Mouse (Mus musculus) embryonic facial prominence, embryonic 12.5 days (tissue): ENCODE data around the gene Pbx2. TPM values are rescaled to one million over a fixed set of nuclear protein-coding genes. Genes with fewer than 3 reads are reported as not detected.

Experiments
- ATAC-seq: fragments of 200-750 bp; cut with Nextera tagmentation; 2 replicates; pipeline ENCODE4 v1.8.0; 2017; ENCODE audit not compliant: insufficient number of reproducible peaks, insufficient read depth, low FRiP score, low TSS enrichment
- H3K27ac ChIP-seq: fragments of 300-500 bp; sonication (generic); 2 replicates; pipeline ENCODE4 v1.5.1; 2016; ENCODE audit warnings: mild to moderate bottlenecking
- H3K27me3 ChIP-seq: fragments of 300-500 bp; sonication (generic); 2 replicates; pipeline ENCODE4 v1.6.1; 2016; ENCODE audit warnings: mild to moderate bottlenecking, moderate library complexity
- H3K36me3 ChIP-seq: fragments of 300-500 bp; sonication (generic); 2 replicates; pipeline ENCODE4 v1.6.1; 2016; ENCODE audit warnings: mild to moderate bottlenecking
- H3K4me1 ChIP-seq: fragments of 300-500 bp; sonication (generic); 2 replicates; pipeline ENCODE4 v1.6.1; 2016
- H3K4me2 ChIP-seq: fragments of 300-500 bp; sonication (generic); replicated peaks from 2 replicates; pipeline ENCODE4 v1.6.1; 2016; ENCODE audit warnings: mild to moderate bottlenecking, moderate library complexity
- H3K4me3 ChIP-seq: fragments of 300-500 bp; sonication (generic); 2 replicates; pipeline ENCODE4 v1.5.1; 2016; ENCODE audit warnings: mild to moderate bottlenecking
- H3K9ac ChIP-seq: fragments of 300-500 bp; sonication (generic); 2 replicates; pipeline ENCODE4 v1.6.1; 2016; ENCODE audit warnings: mild to moderate bottlenecking, moderate library complexity
- H3K9me3 ChIP-seq: fragments of 300-500 bp; sonication (generic); 2 replicates; pipeline ENCODE4 v1.6.1; 2016; ENCODE audit warnings: mild to moderate bottlenecking, moderate library complexity
- WGBS: fragments of 180-500 bp; shearing (Covaris S2); methylation state at CpG from one replicate; pipeline ENCODE4 v1.1.7; 2016; 5-methylcytosine and 5-hydroxymethylcytosine counted together
- polyA plus RNA-seq: library from polyadenylated mRNA; unstranded; fragments of >200 nt; fragmentation: Nextera tagmentation; extraction: Ambion mirVana; gene quantifications from 2 replicates; pipeline ENCODE4 v1.2.1, GENCODE M21; 2016

Gene Pbx2
- polyA plus RNA-seq, 1 experiment from 2014 or later, result 28.0 TPM

GRCm38 (mm10) chr17:34624981-34625380 is 33.9 kb downstream of the Pbx2 start:
- Histone ChIP-seq H3K4me1 (peaks cover 28% of the 10 kb centered on the region), H3K9ac (no peak overlapping the region), H3K4me2 (no peak overlapping the region), H3K9me3 (no peaks in the 10 kb centered on the region), H3K27me3 (peaks cover 7% of the 10 kb centered on the region), H3K36me3 (peaks cover 28% of the 10 kb centered on the region), H3K27ac (no peak overlapping the region), H3K4me3 (no peak overlapping the region)
- WGBS, result 94% methylated on average over 3 of the region's 3 CpGs
- ATAC-seq, result no peak

GRCm38 (mm10) chr17:34626062-34626772 is 35.2 kb downstream of the Pbx2 start:
- no peaks in the 10 kb centered on the region for H3K9me3 ChIP-seq

GRCm38 (mm10) chr17:34626773-34627092 is 35.7 kb downstream of the Pbx2 start:
- Histone ChIP-seq H3K9me3 (no peaks in the 10 kb centered on the region), H3K27ac (peak overlapping the region; percentile 89), H3K4me2 (peak overlapping the region; percentile 78), H3K27me3 (peaks cover 24% of the 10 kb centered on the region), H3K4me1 (peaks cover 44% of the 10 kb centered on the region), H3K36me3 (peaks cover 23% of the 10 kb centered on the region), H3K9ac (peak overlapping the region; percentile 60), H3K4me3 (peak overlapping the region; percentile 68)
- peak; percentile 8 for ATAC-seq
- under 1% methylated on average over 18 of the region's 18 CpGs for WGBS

More at GRCm38 (mm10) chr17:34626062-34626772, 35.2 kb downstream of the Pbx2 start:
- 50% methylated on average over 16 of the region's 16 CpGs for WGBS
- Histone ChIP-seq H3K27ac (peak overlapping the region; percentile 89; the same call in 1 of the 2 replicates), H3K4me3 (peak overlapping the region; percentile 68), H3K36me3 (peaks cover 23% of the 10 kb centered on the region), H3K4me2 (peak overlapping the region; percentile 78), H3K4me1 (peaks cover 40% of the 10 kb centered on the region), H3K9ac (peak overlapping the region; percentile 60), H3K27me3 (peaks cover 19% of the 10 kb centered on the region)
- no peak for ATAC-seq

GRCm38 (mm10) chr17:34627093-34627942 is 36.3 kb downstream of the Pbx2 start:
- under 1% methylated on average over 45 of the region's 45 CpGs for WGBS
- H3K4me2 ChIP-seq, result peak overlapping the region; percentile 78
- peaks cover 19% of the 10 kb centered on the region for H3K36me3 ChIP-seq
- H3K27me3 ChIP-seq, result peaks cover 30% of the 10 kb centered on the region
- H3K9me3 ChIP-seq, result no peaks in the 10 kb centered on the region
- H3K27ac ChIP-seq, result peak overlapping the region; percentile 89
- ATAC-seq, result peak; percentile 70
- peak overlapping the region; percentile 60 for H3K9ac ChIP-seq
- peak overlapping the region; percentile 68 for H3K4me3 ChIP-seq
- peaks cover 46% of the 10 kb centered on the region for H3K4me1 ChIP-seq

GRCm38 (mm10) chr17:34627943-34628643 is 37.0 kb downstream of the Pbx2 start, which contains the start of gene Ppt2:
Gene Ppt2 (minus strand): TSS chr17:34628510.
- peaks cover 46% of the 10 kb centered on the region for H3K4me1 ChIP-seq
- H3K27ac ChIP-seq, result peak within 1 kb of the TSS; percentile 89
- peaks cover 38% of the 10 kb centered on the region for H3K27me3 ChIP-seq
- peaks cover 11% of the 10 kb centered on the region for H3K36me3 ChIP-seq
- peak within 1 kb of the TSS; percentile 78 for H3K4me2 ChIP-seq
- 4% methylated on average over 29 of the region's 29 CpGs for WGBS
- ATAC-seq, result no peak
- H3K9ac ChIP-seq, result peak within 1 kb of the TSS; percentile 60
- peak within 1 kb of the TSS; percentile 68 for H3K4me3 ChIP-seq
- H3K9me3 ChIP-seq, result no peaks in the 10 kb centered on the region

- Histone ChIP-seq H3K4me1 (peaks cover 46% of the 10 kb centered on the region), H3K27me3 (peaks cover 43% of the 10 kb centered on the region), H3K4me3 (peak overlapping the region; percentile 68), H3K9ac (peak overlapping the region; percentile 60; the same call in 1 of the 2 replicates), H3K4me2 (peak overlapping the region; percentile 78), H3K9me3 (no peaks in the 10 kb centered on the region), H3K36me3 (peaks cover 6% of the 10 kb centered on the region), H3K27ac (peak overlapping the region; percentile 89)
- 36% methylated on average over 5 of the region's 5 CpGs for WGBS
- no peak for ATAC-seq
These were observed 37.5 kb downstream of the Pbx2 start for GRCm38 (mm10) chr17:34628644-34628967.

GRCm38 (mm10) chr17:34629221-34629751 is 38.2 kb downstream of the Pbx2 start, which contains the start of gene Prrt1:
Gene Prrt1 (plus strand): TSS chr17:34629533.
- Histone ChIP-seq H3K36me3 (no peaks in the 10 kb centered on the region), H3K4me2 (peak within 1 kb of the TSS; percentile 78), H3K9me3 (no peaks in the 10 kb centered on the region), H3K27ac (peak within 1 kb of the TSS; percentile 89), H3K27me3 (peaks cover 44% of the 10 kb centered on the region), H3K4me1 (peaks cover 46% of the 10 kb centered on the region), H3K4me3 (peak within 1 kb of the TSS; percentile 68), H3K9ac (peak within 1 kb of the TSS; percentile 60)
- WGBS, result 2% methylated on average over 16 of the region's 16 CpGs
- ATAC-seq, result no peak

GRCm38 (mm10) chr17:34629796-34630603 is 38.9 kb downstream of the Pbx2 start:
- no peak for ATAC-seq
- Histone ChIP-seq H3K36me3 (no peaks in the 10 kb centered on the region), H3K9ac (no peak overlapping the region), H3K4me3 (peak overlapping the region; percentile 68; the same call in 1 of the 2 replicates), H3K4me2 (peak overlapping the region; percentile 78), H3K9me3 (no peaks in the 10 kb centered on the region), H3K27me3 (peaks cover 44% of the 10 kb centered on the region), H3K4me1 (peaks cover 46% of the 10 kb centered on the region), H3K27ac (no peak overlapping the region)
- WGBS, result 13% methylated on average over 12 of the region's 12 CpGs

- peaks cover 44% of the 10 kb centered on the region for H3K27me3 ChIP-seq
- no peak for ATAC-seq
- no peak overlapping the region for H3K27ac ChIP-seq
- H3K36me3 ChIP-seq, result no peaks in the 10 kb centered on the region
- H3K4me1 ChIP-seq, result peaks cover 46% of the 10 kb centered on the region
- 3% methylated on average over 48 of the region's 48 CpGs for WGBS
- H3K9me3 ChIP-seq, result no peaks in the 10 kb centered on the region
- H3K9ac ChIP-seq, result peak overlapping the region; percentile 27
- H3K4me3 ChIP-seq, result peak overlapping the region; percentile 34
- H3K4me2 ChIP-seq, result peak overlapping the region; percentile 78
These were observed 39.8 kb downstream of the Pbx2 start for GRCm38 (mm10) chr17:34630761-34631301.

GRCm38 (mm10) chr17:34631647-34632046 is 40.6 kb downstream of the Pbx2 start:
- peaks cover 39% of the 10 kb centered on the region for H3K4me1 ChIP-seq
- no peak overlapping the region for H3K27ac ChIP-seq
- H3K4me2 ChIP-seq, result peak overlapping the region; percentile 78
- no peaks in the 10 kb centered on the region for H3K36me3 ChIP-seq
- H3K9ac ChIP-seq, result no peak overlapping the region
- peak overlapping the region; percentile 34 for H3K4me3 ChIP-seq
- H3K9me3 ChIP-seq, result no peaks in the 10 kb centered on the region
- no peak for ATAC-seq
- 6% methylated on average over 12 of the region's 12 CpGs for WGBS
- H3K27me3 ChIP-seq, result peaks cover 44% of the 10 kb centered on the region
